Mouse (Mus musculus) heart, adult 2 months (tissue): Measurements from ENCODE around the gene 1700015F17Rik.

Experiments used
- CTCF ChIP-seq: fragments of 200-600 bp; IDR thresholded peaks from 2 replicates; pipeline ENCODE4 v1.8.1; 2022; ENCODE audit warnings: antibody characterized with exemption, mild to moderate bottlenecking, moderate library complexity
- POLR2A ChIP-seq: fragments of 200-500 bp; IDR thresholded peaks from 2 replicates; pipeline ENCODE4 v1.6.1; 2011; ENCODE audit warnings: mild to moderate bottlenecking, low read depth, low read length, control low read depth; ENCODE audit not compliant: insufficient read depth

DNA sequence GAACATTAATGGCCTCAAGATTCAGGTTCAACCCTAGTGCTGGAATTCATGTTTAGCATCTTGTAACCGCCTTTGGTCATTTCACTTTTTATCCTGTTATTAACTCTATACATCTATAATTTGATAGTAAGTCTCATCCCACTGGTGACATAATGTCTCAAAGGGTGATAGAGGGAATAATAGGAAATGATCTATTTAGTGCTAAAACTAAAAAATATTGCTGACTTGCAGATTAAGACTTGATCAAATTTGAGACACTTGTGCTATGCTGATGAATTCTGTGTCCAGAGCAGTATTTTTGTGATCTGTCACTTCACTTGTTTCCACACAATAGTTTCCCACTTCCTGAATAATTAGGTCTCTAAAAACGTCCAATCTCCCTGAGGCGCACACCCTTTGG lies 32.5 kb upstream of the 1700015F17Rik start:
- TF ChIP-seq CTCF (no peak), POLR2A (no peak)
